Mouse (Mus musculus): ENCODE results near the gene Lhfpl2. TPM values are rescaled to one million over a fixed set of nuclear protein-coding genes. Genes with fewer than 3 reads are reported as not detected.
"Not testable (repeated sequence)": the region's sequence is repeated elsewhere in the genome, so short reads cannot be mapped to it uniquely, and the experiment has no call there.

The Lhfpl2 gene
- 31.1 and 34.2 TPM in 2 replicates for polyA plus RNA-seq (2016; fragmentation: Nextera tagmentation; extraction: Ambion mirVana)

DNA sequence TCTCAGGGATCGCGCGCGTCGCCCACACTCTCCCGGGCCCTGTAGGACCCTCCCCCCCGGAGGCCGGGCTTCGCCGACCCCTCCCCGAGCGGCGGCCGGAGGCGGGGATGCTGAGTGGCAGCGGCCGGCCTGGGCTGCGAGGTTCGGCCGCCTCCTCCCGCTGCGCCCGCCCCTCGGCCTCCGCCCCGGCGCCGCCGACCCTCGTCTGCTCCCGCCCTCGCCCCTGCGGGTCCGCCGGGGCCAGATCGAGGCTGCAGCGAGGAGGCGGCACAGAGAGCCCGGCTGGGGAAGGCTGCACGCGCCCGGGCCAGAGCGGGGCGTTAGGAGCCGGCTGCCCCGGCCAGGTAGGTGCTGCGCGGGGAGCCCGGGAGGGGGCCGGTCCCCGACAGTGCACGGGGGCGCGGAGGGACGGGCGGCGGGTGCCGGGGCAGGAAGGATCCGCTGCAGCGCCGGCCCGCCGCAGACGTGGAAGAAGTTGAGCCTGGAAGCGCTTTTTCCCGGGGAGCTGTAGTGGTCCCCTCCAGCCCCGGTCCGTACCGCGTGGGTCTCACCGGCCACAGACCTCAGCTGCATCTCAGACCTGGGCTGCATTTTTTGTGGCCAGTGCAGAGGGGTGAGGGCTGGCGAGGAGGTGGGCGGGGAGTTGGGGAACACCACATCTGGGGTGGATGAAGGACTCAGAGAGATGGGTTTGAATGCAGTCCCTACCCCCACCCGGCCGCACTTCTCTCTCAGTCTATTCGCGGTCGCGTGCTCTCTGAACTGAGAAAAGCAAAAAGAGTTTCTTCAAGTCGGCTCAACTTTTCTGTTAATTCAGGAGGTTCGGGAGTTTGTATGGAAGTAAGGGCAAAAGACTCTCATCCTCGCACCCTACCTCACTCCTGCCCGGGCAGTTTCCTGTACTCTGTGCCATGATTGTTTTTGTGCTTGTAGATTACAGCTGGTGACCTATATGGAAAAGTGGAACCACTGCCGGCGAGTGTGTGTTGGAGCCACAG is at the start of gene Lhfpl2:
Gene Lhfpl2, plus strand, starts transcription at position 234 of the 998 bp plus-strand sequence.
- WGBS: under 1% methylated on average over 85 of the region's 85 CpGs
- H3K4me1 ChIP-seq: peaks cover 67% of the 10 kb centered on the region
- H3K27me3 ChIP-seq (replicated peaks; ENCODE audit: low read depth, poor library complexity, severe bottlenecking): peaks cover 25% of the 10 kb centered on the region
- peaks cover 5% of the 10 kb centered on the region; the same call in 1 of the 2 replicates for H3K36me3 ChIP-seq (replicated peaks)
- peak within 1 kb of the TSS; percentile 97 for H3K27ac ChIP-seq (replicated peaks)
- no peaks in the 10 kb centered on the region for H3K9me3 ChIP-seq
- H3K4me3 ChIP-seq: peak within 1 kb of the TSS; percentile 91
- DNase-seq (ENCODE audit: low spot score): peak; percentile 89

DNA sequence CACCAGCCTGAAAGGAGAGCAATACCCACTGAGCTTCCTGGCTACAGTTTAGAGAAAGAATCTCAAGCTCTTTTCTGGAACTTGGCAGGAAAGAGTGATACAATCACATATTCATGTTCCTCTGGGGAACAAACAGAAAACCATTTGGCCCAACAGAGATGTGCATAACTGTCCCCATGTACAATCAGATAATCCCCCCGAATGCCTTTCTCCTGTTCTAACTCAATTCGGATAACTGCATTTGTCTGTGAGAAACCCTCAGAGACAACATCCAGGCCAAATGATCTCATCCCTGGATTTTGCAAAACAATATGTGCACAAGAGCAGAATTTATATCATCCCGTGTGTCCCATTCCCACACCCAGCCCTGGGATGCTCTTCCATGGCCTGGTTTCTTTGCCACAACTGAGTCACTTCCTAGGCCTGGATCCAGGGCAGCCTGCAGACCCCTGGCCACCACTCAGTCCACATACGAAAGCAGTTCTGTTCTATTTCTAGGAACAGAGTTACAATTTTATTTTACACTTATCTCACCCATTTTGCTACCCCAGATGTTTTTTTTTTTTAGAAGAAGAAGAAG is 45.5 kb upstream of the Lhfpl2 start:
- H3K27ac ChIP-seq (replicated peaks): no peak overlapping the region
- no peaks in the 10 kb centered on the region for H3K4me1 ChIP-seq
- H3K36me3 ChIP-seq (replicated peaks): no peaks in the 10 kb centered on the region
- no peak for DNase-seq (ENCODE audit: low spot score)
- H3K27me3 ChIP-seq (replicated peaks; ENCODE audit: low read depth, poor library complexity, severe bottlenecking): no peaks in the 10 kb centered on the region
- H3K9me3 ChIP-seq: no peaks in the 10 kb centered on the region
- WGBS: 91% methylated on average over 4 of the region's 4 CpGs
- no peak overlapping the region for H3K4me3 ChIP-seq

DNA sequence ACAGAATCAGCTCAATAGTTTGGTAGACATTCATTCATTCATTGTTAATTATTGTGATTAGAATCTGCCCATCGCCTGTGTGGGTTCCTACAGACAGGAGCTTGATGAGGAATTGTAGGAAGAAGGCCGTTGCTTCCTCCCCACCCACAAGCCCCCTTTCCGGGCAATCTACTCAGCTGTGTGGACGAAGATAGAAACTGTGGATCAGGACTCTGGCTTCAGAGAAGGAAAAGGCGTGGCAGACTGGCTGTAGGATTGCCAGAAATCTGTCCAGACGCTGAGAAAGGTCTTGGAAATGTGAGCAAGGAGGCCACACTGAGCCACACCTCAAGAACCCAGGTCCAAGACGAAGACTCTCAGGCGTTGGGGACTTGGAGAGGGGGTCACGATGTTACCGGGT is 43.6 kb upstream of the Lhfpl2 start:
- no peak overlapping the region for H3K27ac ChIP-seq (replicated peaks)
- WGBS: 93% methylated on average over 10 of the region's 10 CpGs
- no peak for DNase-seq (ENCODE audit: low spot score)
- no peaks in the 10 kb centered on the region for H3K36me3 ChIP-seq (replicated peaks)
- H3K9me3 ChIP-seq: no peaks in the 10 kb centered on the region
- H3K27me3 ChIP-seq (replicated peaks; ENCODE audit: low read depth, poor library complexity, severe bottlenecking): no peaks in the 10 kb centered on the region
- no peak overlapping the region for H3K4me3 ChIP-seq
- H3K4me1 ChIP-seq: no peaks in the 10 kb centered on the region

DNA sequence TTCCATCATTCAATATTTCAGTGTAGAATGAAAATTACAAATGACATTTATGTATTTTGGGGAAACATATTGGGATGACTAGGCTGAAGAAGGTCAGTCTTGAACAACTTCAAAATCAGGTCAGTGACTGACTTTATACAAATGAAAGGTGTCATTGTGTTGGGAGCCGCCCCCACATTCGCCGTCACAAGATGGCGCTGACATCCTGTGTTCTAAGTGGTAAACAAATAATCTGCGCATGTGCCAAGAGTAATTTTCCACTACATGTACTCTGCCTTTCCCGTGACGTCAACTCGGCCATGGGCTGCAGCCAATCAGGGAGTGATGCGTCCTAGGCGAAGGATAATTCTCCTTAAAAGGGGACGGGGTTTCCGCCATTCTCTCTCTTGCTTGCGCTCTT is 33.0 kb upstream of the Lhfpl2 start:
- H3K27ac ChIP-seq (replicated peaks); H3K4me3 ChIP-seq; H3K36me3 ChIP-seq (replicated peaks); H3K9me3 ChIP-seq; H3K27me3 ChIP-seq (replicated peaks; ENCODE audit: low read depth, poor library complexity, severe bottlenecking); DNase-seq (ENCODE audit: low spot score): not testable (repeated sequence)
- WGBS: 68% methylated on average over 10 of the region's 13 CpGs
- peaks cover 22% of the 10 kb centered on the region for H3K4me1 ChIP-seq

DNA sequence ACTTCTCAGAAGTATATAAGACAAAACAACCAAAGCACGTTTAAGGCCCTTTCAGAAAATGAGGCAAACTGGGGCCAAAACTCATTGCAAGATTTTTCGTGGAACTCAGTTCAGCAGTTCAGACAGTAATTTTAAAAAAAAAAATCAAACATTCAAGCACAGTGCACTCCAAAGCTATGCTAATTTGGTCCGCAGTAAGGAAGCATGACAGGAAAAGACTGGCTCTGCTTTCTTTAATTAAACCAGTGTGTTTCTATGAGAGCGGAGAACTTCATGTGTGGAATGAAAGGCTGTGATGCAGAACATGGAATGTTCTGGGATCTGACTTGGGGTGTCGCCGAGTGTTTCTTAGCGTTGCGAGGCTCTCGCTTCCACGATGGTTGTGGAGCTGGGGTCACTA is 28.4 kb upstream of the Lhfpl2 start:
- H3K36me3 ChIP-seq (replicated peaks): no peaks in the 10 kb centered on the region
- DNase-seq (ENCODE audit: low spot score): no peak
- no peaks in the 10 kb centered on the region for H3K27me3 ChIP-seq (replicated peaks; ENCODE audit: low read depth, poor library complexity, severe bottlenecking)
- no peaks in the 10 kb centered on the region for H3K9me3 ChIP-seq
- H3K4me3 ChIP-seq: no peak overlapping the region
- 79% methylated on average over 10 of the region's 10 CpGs for WGBS
- peaks cover 23% of the 10 kb centered on the region for H3K4me1 ChIP-seq
- H3K27ac ChIP-seq (replicated peaks): no peak overlapping the region; the same call in 1 of the 2 replicates

DNA sequence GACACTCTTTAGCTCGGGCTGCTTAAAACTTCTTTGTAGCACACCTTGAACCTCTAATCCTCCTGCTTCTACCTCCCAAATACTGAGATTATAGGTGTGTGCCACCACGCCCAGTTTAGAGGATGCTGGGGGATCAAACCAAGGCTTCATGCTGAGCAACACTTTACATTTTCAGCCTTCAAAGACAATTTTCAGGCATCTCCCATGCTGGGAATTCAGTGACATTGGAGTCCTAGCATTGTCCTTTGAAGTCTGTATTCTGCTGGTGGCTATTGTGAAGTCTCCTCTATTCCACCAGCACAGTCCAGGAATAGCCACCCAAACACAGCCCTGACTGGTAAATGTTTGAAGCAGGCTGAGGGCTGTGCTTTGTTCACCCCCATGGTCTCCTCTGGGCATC is 27.0 kb upstream of the Lhfpl2 start:
- H3K36me3 ChIP-seq (replicated peaks): no peaks in the 10 kb centered on the region
- H3K4me1 ChIP-seq: peaks cover 23% of the 10 kb centered on the region
- DNase-seq (ENCODE audit: low spot score): no peak
- no peaks in the 10 kb centered on the region for H3K9me3 ChIP-seq
- no peaks in the 10 kb centered on the region for H3K27me3 ChIP-seq (replicated peaks; ENCODE audit: low read depth, poor library complexity, severe bottlenecking)
- H3K4me3 ChIP-seq: no peak overlapping the region
- 82% methylated on average over 2 of the region's 2 CpGs for WGBS
- no peak overlapping the region for H3K27ac ChIP-seq (replicated peaks)

DNA sequence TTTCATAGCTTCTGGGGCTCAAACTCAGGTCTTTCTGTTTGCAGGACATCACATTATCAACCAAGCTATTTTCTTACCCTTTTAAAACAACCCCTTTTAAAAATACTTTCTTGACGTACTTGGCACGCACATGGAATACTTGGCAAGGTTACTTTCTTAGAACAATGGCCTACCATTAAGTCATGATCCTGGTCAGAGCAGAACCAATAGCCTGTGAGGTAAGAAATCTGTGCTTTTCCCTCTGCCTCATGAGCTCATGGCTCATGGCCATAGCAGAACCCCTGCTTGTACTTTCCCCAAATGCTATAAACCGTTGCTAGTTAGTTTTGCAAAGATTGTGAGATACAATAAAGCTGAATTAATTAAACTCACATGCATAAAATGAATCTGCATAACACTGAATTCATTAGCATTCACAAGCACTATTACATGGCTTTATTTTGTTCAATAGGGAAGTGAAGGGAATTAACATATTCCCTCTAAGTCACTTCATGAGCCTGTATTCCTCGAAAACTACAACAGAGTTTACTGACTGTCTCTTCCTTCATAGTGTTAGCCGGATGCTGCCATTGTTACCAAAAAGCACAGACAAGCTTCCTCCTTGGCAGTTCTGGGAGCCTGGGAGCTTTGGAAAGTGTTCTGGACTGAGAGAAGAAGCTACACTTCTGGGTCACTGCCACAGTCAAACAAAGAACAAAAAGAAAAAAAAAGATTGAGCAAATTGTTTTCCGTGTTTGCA is 20.1 kb upstream of the Lhfpl2 start:
- Histone ChIP-seq H3K4me1 (peaks cover 25% of the 10 kb centered on the region), H3K27ac (replicated peaks) (peak overlapping the region; percentile 72), H3K36me3 (replicated peaks) (no peaks in the 10 kb centered on the region), H3K9me3 (no peaks in the 10 kb centered on the region), H3K27me3 (replicated peaks; ENCODE audit: low read depth, poor library complexity, severe bottlenecking) (no peaks in the 10 kb centered on the region), H3K4me3 (no peak overlapping the region)
- no peak for DNase-seq (ENCODE audit: low spot score)
- WGBS: 65% methylated on average over 6 of the region's 6 CpGs

DNA sequence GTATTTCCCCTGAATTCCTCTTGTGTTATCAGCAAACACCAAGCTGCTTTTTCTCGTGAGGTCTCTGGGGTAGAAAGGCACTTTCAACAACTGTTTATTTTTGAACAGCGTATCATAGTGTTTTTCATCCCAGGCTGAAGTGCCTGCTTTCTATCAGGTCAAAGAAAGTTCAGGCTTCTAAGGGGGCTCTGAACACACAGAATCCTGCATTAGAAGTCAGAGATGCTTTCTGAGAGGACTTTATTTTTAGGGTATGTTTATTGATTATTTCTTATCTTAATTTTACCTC is 19.6 kb upstream of the Lhfpl2 start:
- WGBS: 38% methylated on average over 2 of the region's 2 CpGs
- H3K36me3 ChIP-seq (replicated peaks): no peaks in the 10 kb centered on the region
- H3K27me3 ChIP-seq (replicated peaks; ENCODE audit: low read depth, poor library complexity, severe bottlenecking): no peaks in the 10 kb centered on the region
- no peak overlapping the region for H3K4me3 ChIP-seq
- H3K27ac ChIP-seq (replicated peaks): peak overlapping the region; percentile 72; the same call in 1 of the 2 replicates
- DNase-seq (ENCODE audit: low spot score): no peak
- H3K9me3 ChIP-seq: no peaks in the 10 kb centered on the region
- H3K4me1 ChIP-seq: peaks cover 25% of the 10 kb centered on the region

DNA sequence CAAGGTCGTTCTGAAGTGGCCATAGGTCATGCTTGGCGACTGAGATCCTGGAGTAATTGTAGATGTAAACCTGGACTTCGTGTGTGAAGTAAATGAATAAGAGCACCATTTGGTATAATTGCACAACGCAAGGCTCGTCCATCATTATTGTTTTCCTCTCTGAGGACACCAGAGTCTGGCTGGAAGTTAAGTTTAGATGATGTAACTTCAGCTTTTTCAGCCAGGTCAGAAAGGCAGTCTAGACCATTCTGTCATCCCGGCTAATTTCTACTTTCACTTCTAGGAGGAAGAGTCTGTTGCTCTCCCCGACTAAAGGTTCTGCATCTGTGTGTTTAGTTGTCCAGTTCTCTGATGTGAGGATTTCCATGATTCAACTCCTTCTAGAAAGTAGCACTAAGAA is 7.6 kb upstream of the Lhfpl2 start:
- WGBS: 65% methylated on average over 7 of the region's 7 CpGs

DNA sequence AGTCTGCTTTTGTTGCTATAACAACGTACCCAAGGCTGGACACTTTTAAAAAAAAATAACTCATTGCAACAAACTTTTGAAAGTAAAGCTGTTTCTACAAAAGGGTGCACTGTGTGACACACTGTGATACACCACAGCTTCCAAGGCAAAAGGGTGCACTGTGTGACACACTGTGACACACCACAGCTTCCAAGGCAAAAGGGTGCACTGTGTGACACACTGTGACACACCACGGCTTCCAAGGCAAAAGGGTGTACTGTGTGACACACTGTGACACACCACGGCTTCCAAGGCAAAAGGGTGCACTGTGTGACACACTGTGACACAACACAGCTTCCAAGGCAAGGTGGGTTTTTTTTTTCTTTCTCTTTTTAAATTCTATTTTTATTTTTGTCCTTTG is 6.8 kb upstream of the Lhfpl2 start:
- H3K4me1 ChIP-seq: peaks cover 16% of the 10 kb centered on the region
- no peak overlapping the region for H3K27ac ChIP-seq (replicated peaks)
- no peak overlapping the region for H3K4me3 ChIP-seq
- no peaks in the 10 kb centered on the region for H3K36me3 ChIP-seq (replicated peaks)
- no peaks in the 10 kb centered on the region for H3K9me3 ChIP-seq
- DNase-seq (ENCODE audit: low spot score): no peak
- 92% methylated on average over 3 of the region's 3 CpGs for WGBS
- no peaks in the 10 kb centered on the region for H3K27me3 ChIP-seq (replicated peaks; ENCODE audit: low read depth, poor library complexity, severe bottlenecking)

More for the DNA sequence above, 7.6 kb upstream of the Lhfpl2 start:
- no peaks in the 10 kb centered on the region for H3K9me3 ChIP-seq
- no peaks in the 10 kb centered on the region for H3K36me3 ChIP-seq (replicated peaks)
- H3K27ac ChIP-seq (replicated peaks): no peak overlapping the region
- H3K4me3 ChIP-seq: no peak overlapping the region
- no peak for DNase-seq (ENCODE audit: low spot score)
- no peaks in the 10 kb centered on the region for H3K27me3 ChIP-seq (replicated peaks; ENCODE audit: low read depth, poor library complexity, severe bottlenecking)
- peaks cover 10% of the 10 kb centered on the region for H3K4me1 ChIP-seq

DNA sequence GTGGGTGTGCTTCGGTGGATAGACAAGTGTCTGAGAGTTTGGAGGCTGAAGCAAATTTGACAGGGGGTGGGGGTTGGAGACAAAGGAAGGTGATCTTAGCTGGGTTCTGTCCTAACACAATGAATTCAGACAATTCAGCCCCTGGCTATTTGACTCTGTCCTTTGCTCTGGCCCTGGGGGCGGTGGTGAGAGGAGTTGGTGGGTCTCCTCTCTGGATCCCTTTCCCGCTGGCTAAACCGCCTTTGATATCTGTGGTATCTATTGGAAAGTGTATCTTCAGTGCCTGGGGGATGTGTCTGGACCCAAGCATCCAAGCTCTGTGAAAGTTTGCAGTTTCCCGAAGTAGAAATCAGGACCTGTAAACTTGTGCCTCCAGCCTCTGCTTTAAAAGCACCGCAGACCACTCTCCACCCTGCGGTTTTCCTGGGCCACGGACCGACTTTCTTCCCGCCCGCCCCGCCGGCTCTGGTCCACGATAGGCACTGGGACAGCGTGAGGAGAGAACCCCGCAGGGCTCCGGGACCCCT is 497 bp upstream of the Lhfpl2 start:
- H3K36me3 ChIP-seq (replicated peaks): peaks cover 5% of the 10 kb centered on the region; the same call in 1 of the 2 replicates
- H3K4me1 ChIP-seq: peaks cover 65% of the 10 kb centered on the region

DNA sequence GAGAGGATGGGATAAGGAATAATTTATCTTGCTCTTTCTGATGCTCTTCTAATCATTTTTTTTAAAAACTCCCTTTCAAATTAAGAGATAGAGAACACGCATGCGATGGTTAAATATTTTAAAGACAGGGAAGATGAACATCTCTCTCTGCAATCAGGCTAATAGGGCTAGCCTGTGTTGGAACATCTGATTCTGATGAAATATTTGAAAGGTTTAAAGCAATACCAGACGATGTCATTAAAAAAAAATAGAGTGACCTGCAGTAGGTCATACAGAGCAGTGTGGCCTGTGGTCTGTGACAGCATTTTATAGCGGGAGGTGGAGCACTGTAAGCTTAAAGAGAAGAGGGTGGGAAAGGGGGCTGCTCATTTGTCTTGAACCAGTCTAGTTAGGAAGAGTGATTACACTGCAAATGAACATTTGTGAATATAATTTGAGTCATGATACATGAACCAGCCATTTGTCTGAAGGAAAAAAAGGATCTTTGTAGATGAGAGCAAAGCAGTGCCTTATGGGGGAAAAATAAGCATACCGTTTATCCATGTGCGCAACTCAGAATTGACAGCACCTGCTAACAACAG is 1.1 kb downstream of the Lhfpl2 start:
- Histone ChIP-seq H3K36me3 (replicated peaks) (peaks cover 5% of the 10 kb centered on the region; the same call in 1 of the 2 replicates), H3K27ac (replicated peaks) (peak overlapping the region; percentile 97; the same call in 1 of the 2 replicates), H3K9me3 (no peaks in the 10 kb centered on the region), H3K4me3 (peak overlapping the region; percentile 91), H3K27me3 (replicated peaks; ENCODE audit: low read depth, poor library complexity, severe bottlenecking) (peaks cover 29% of the 10 kb centered on the region), H3K4me1 (peaks cover 74% of the 10 kb centered on the region)
- DNase-seq (ENCODE audit: low spot score): no peak
- 41% methylated on average over 6 of the region's 6 CpGs for WGBS

More for the DNA sequence above, 497 bp upstream of the Lhfpl2 start:
- under 1% methylated on average over 17 of the region's 17 CpGs for WGBS
- Histone ChIP-seq H3K4me3 (peak overlapping the region; percentile 91), H3K27me3 (replicated peaks; ENCODE audit: low read depth, poor library complexity, severe bottlenecking) (peaks cover 21% of the 10 kb centered on the region), H3K27ac (replicated peaks) (peak overlapping the region; percentile 97), H3K9me3 (no peaks in the 10 kb centered on the region)
- no peak for DNase-seq (ENCODE audit: low spot score)

Measured in embryonic facial prominence, embryonic 10.5 days (tissue).